Mouse (Mus musculus): ENCODE measurements around the gene Lgsn. TPM values are rescaled to one million over a fixed set of nuclear protein-coding genes. Genes with fewer than 3 reads are reported as not detected.

The Lgsn gene
- polyA plus RNA-seq (2017; shearing (Covaris generic)): not detected

DNA sequence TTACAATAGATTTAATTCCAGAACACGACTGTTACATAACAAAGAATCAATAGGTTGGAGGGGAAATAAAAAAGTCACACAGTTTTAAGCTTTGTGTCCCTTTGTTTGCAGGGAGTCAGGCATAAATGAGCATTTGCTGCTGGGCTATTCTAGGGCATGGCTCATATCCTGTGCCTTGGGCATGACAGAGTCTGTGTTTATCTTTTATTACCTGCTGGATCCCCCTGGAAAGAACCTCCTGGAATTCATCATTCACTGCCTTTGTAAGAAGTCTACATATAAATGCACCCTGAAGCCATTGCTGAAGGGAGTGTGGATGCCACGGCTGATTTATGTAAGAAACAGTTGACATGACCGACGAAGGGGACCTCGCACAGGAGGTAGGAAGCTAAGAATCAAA, at the start of gene Lgsn:
TSS of gene Lgsn (plus strand) at position 301 of the 400 bp plus-strand sequence.

DNA sequence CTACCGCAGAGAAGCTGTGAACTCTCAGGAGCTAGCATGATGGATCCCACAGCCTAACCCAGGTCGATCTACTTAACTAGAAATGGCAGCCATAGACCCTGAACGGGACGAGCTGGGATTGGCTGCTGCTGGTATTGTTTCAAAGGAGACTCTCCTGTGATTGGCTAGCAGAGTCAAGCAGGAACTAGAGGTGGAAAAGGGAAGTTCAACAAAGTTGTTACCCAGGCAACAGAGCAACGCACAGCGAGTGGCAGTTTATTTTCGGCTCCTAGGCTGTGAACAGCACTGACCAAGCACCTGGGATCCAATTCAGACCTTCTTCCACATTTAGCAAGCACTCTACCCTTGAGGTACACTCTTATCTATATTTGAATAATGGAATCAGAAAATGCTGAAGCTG, 46.4 kb downstream of the Lgsn start, which contains the start of the genes 4931428L18Rik and Pih1d3:
TSS of gene 4931428L18Rik (minus strand) at position 121 of the 400 bp plus-strand sequence.
TSS of gene Pih1d3 (plus strand) at position 275 of the 400 bp plus-strand sequence.

Other genes starting within 250 kb of the Lgsn start
- not detected for gene AC153137.1, start 198.4 kb upstream of the Lgsn start, polyA plus RNA-seq (2017; shearing (Covaris generic))
- under 1 TPM in 1 of 2 experiments, not detected in 1; 0.16 TPM for gene 4931428L18Rik, start 46.3 kb downstream of the Lgsn start, polyA plus RNA-seq (2017; shearing (Covaris generic))
- not detected for gene Pih1d3, start 46.4 kb downstream of the Lgsn start, polyA plus RNA-seq (2017; shearing (Covaris generic))

All from inflammation-experienced regulatory T-cells (primary cell).